Mouse (Mus musculus) ES-E14 (cell line): Measurements from ENCODE around the gene Ppp2r5e. TPM values are rescaled to one million over a fixed set of nuclear protein-coding genes. Genes with fewer than 3 reads are reported as not detected.

Experiments used
- DNase-seq: peaks from one replicate; pipeline ENCODE4 v3.0.0-alpha.2; 2013; ENCODE audit warnings: low read depth, low spot score
- H3K27ac ChIP-seq: 2 replicates; pipeline ENCODE4 v1.5.1; 2012; ENCODE audit warnings: low read depth, mild to moderate bottlenecking, low read length, moderate library complexity, mixed read lengths; ENCODE audit not compliant: poor library complexity, insufficient read depth, severe bottlenecking
- H3K36me3 ChIP-seq: 2 replicates; pipeline ENCODE4 v1.6.1; 2012; ENCODE audit warnings: mild to moderate bottlenecking, low read length, moderate library complexity, mixed read lengths; ENCODE audit not compliant: control insufficient read depth, poor library complexity, insufficient read depth, severe bottlenecking
- H3K4me1 ChIP-seq, 2 experiments: fragments of 150-350 bp in 1 of 2; sonication (generic) in 1 of 2; 2 replicates each; pipeline ENCODE4 v1.6.1; 2012; ENCODE audit warnings: low read length in 2 of 2, mild to moderate bottlenecking in 1 of 2, mixed read lengths in 1 of 2; ENCODE audit not compliant: control insufficient read depth in 2 of 2, insufficient read depth in 2 of 2, poor library complexity in 1 of 2
- H3K4me3 ChIP-seq, 2 experiments: fragments of 150-350 bp in 1 of 2; sonication (generic) in 1 of 2; 2 replicates each; pipeline ENCODE4 v1.5.1; 2012; ENCODE audit warnings: low read length in 2 of 2, low read depth in 1 of 2, mild to moderate bottlenecking in 1 of 2, mixed read lengths in 1 of 2; ENCODE audit not compliant: insufficient read depth in 1 of 2, poor library complexity in 1 of 2, severe bottlenecking in 1 of 2
- H3K9ac ChIP-seq: 2 replicates; pipeline ENCODE4 v1.6.1; 2012; ENCODE audit warnings: low read depth, mild to moderate bottlenecking, low read length, mixed read lengths; ENCODE audit not compliant: poor library complexity, insufficient read depth, severe bottlenecking
- H3K9me3 ChIP-seq: fragments of 150-350 bp; sonication (generic); 2 replicates; pipeline ENCODE4 v1.6.1; 2012; ENCODE audit warnings: low read depth, mild to moderate bottlenecking, low read length; ENCODE audit not compliant: control insufficient read depth, insufficient read depth
- CHD2 ChIP-seq: IDR thresholded peaks from 2 replicates; pipeline ENCODE4 v1.6.1; 2014; ENCODE audit warnings: mild to moderate bottlenecking, low read depth, low read length, inconsistent platforms
- HCFC1 ChIP-seq: IDR thresholded peaks from 2 replicates; pipeline ENCODE4 v1.6.1; 2012; ENCODE audit warnings: low read length, inconsistent platforms, borderline replicate concordance; ENCODE audit not compliant: insufficient read depth
- MAFK ChIP-seq: IDR thresholded peaks from 2 replicates; pipeline ENCODE4 v1.6.1; 2014; ENCODE audit warnings: mild to moderate bottlenecking, low read depth, low read length, inconsistent platforms; ENCODE audit not compliant: insufficient read depth
- ZC3H11A ChIP-seq: IDR thresholded peaks from 2 replicates; pipeline ENCODE4 v1.6.1; 2012; ENCODE audit warnings: low read depth, mild to moderate bottlenecking, inconsistent platforms, low read length, borderline replicate concordance
- ZNF384 ChIP-seq: IDR thresholded peaks from 2 replicates; pipeline ENCODE4 v1.6.1; 2012; ENCODE audit warnings: low read depth, low read length, inconsistent platforms
- in situ Hi-C, 2 experiments: fragments of 600-800 bp; cut with MboI; formaldehyde crosslinking; loops; one replicate each; pipeline ENCODE4 v1.15.1; 2025; ENCODE audit warnings: low sequenced_read_pairs in 2 of 2, inconsistent platforms in 1 of 2; ENCODE audit not compliant: unreplicated experiment in 2 of 2
- total RNA-seq: library from RNA; depleted of rRNA; stranded (reverse); fragments of 300-350 nt; gene quantifications from 2 replicates; pipeline ENCODE4 v1.2.3, GENCODE M21; 2012

The Ppp2r5e gene
- total RNA-seq, 1 experiment = 16.6 TPM

- Histone ChIP-seq H3K4me1 (no peaks in the 10 kb centered on the region), H3K4me3 (no peak overlapping the region), H3K27ac (no peak overlapping the region), H3K9me3 (no peaks in the 10 kb centered on the region), H3K9ac (no peak overlapping the region), H3K36me3 (no peaks in the 10 kb centered on the region)
- TF ChIP-seq ZC3H11A (no peak), CHD2 (no peak), ZNF384 (no peak), HCFC1 (no peak), MAFK (no peak)
- no peak for DNase-seq
- in situ Hi-C loops = no loop called here
Observed at GRCm38 (mm10) chr12:75616841-75617240, 20.8 kb upstream of the Ppp2r5e start.

- in situ Hi-C loops = no loop called here
Observed at GRCm38 (mm10) chr12:75616158-75616791, 20.2 kb upstream of the Ppp2r5e start.

GRCm38 (mm10) chr12:75615556-75615955 is 19.5 kb upstream of the Ppp2r5e start:
- Histone ChIP-seq H3K27ac (no peak overlapping the region), H3K4me3 (no peak overlapping the region), H3K4me1 (no peaks in the 10 kb centered on the region), H3K36me3 (no peaks in the 10 kb centered on the region), H3K9ac (no peak overlapping the region), H3K9me3 (no peaks in the 10 kb centered on the region)
- no peak for DNase-seq
- in situ Hi-C loops = no loop called here
- no peak for TF ChIP-seq ZC3H11A
- TF ChIP-seq CHD2 = no peak
- TF ChIP-seq MAFK = no peak
- TF ChIP-seq ZNF384 = no peak
- no peak for TF ChIP-seq HCFC1

More at GRCm38 (mm10) chr12:75616158-75616791, 20.2 kb upstream of the Ppp2r5e start:
- no peak for DNase-seq
- Histone ChIP-seq H3K9me3 (no peaks in the 10 kb centered on the region), H3K36me3 (no peaks in the 10 kb centered on the region), H3K9ac (peak overlapping the region; percentile 53), H3K27ac (peak overlapping the region; percentile 48; the same call in 1 of the 2 replicates), H3K4me3 (peak overlapping the region; percentile 51 to 63), H3K4me1 (no peaks in the 10 kb centered on the region)
- TF ChIP-seq ZC3H11A (no peak), ZNF384 (no peak), MAFK (no peak), CHD2 (no peak), HCFC1 (no peak)

GRCm38 (mm10) chr12:75612711-75613110 is 16.7 kb upstream of the Ppp2r5e start:
- Histone ChIP-seq H3K4me3 (no peak overlapping the region), H3K9me3 (no peaks in the 10 kb centered on the region), H3K36me3 (no peaks in the 10 kb centered on the region), H3K4me1 (no peaks in the 10 kb centered on the region), H3K27ac (no peak overlapping the region), H3K9ac (no peak overlapping the region)
- TF ChIP-seq HCFC1 = no peak
- no peak for TF ChIP-seq ZNF384
- no peak for TF ChIP-seq MAFK
- TF ChIP-seq ZC3H11A = no peak
- TF ChIP-seq CHD2 = no peak
- no peak for DNase-seq
- in situ Hi-C loops = no loop called here
